1 mouse cellular context compared by ENCODE assay signal in the genomic region with DNA sequence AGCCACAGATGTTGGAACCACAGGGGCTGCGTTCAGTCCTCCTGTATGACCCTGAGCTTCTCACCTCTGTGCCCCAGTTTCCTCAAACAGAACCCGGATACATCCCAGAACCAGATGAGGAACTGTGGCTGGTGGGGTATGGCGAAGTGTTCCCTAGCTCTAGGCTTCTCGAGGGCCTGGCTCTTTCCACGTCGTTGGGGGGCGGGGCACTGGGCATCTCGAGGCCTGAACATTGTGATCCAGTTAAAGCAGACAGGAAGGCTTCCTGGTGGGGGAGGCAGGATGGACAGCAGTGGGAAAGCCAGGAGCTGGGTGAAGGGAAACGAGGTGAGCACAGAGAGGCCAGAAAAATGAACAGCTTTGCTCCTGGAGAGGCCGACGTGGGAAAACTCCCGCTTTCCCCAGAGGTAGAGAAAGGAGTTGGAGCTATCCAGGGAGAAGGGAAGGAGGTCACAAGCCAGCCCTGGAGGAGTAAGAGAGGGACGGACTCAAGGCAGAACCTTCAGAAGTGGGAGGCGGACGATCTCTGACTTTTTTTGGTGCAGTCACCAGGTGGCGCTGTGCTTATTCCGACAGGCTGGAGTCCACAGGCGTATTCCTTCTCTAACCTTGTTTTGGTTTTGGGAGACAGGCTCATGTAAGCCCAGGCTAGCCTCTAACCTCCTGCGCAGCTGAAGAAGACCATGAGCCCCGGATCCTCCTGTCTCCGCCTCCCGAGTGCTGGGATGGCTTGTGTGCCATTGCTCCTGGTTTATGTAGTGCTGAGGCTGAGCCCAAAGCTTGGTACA.
TF ChIP-seq lines count a peak whose summit lies in the region.

No protein-coding gene starts in this region.

TF ChIP-seq in myocyte, 11 proteins besides CTCF, POLR2A, EP300 and RAD21 (continued from another document):
- TF ChIP-seq MYOG (IDR thresholded peaks at IDR 0.05; ENCODE audit: control insufficient read depth in 1 of 3, insufficient read depth in 1 of 3, insufficient read length in 2 of 3, low read depth in 2 of 3) (no peak), USF1 (IDR thresholded peaks at IDR 0.05; ENCODE audit: low read depth) (no peak), E2F4 (IDR thresholded peaks at IDR 0.05; ENCODE audit: insufficient read depth) (no peak), CEBPB (IDR thresholded peaks at IDR 0.05; ENCODE audit: insufficient read depth, poor library complexity, severe bottlenecking) (no peak), MYOD1 (IDR thresholded peaks at IDR 0.05; ENCODE audit: control insufficient read depth in 1 of 3, insufficient read length in 2 of 3, low read depth in 2 of 3) (no peak), TCF12 (IDR thresholded peaks at IDR 0.05; ENCODE audit: insufficient read depth, poor library complexity, severe bottlenecking) (no peak)
